Mouse (Mus musculus) intestine, embryonic 15.5 days (tissue): ENCODE measurements around the gene Nat10. TPM values are rescaled to one million over a fixed set of nuclear protein-coding genes. Genes with fewer than 3 reads are reported as not detected.

ENCODE experiments used
- ATAC-seq: fragments of 200-750 bp; cut with Nextera tagmentation; 2 replicates; pipeline ENCODE4 v1.8.0; 2017; ENCODE audit warnings: moderate TSS enrichment, moderate library complexity
- H3K27ac ChIP-seq: fragments of 300-500 bp; sonication (generic); 2 replicates; pipeline ENCODE4 v1.5.1; 2015; ENCODE audit warnings: mild to moderate bottlenecking, inconsistent platforms
- H3K27me3 ChIP-seq: fragments of 300-500 bp; sonication (generic); replicated peaks from 2 replicates; pipeline ENCODE4 v1.6.1; 2015; ENCODE audit warnings: inconsistent platforms
- H3K36me3 ChIP-seq: fragments of 300-500 bp; sonication (generic); 2 replicates; pipeline ENCODE4 v1.6.1; 2015; ENCODE audit warnings: inconsistent platforms
- H3K4me1 ChIP-seq: fragments of 300-500 bp; sonication (generic); replicated peaks from 2 replicates; pipeline ENCODE4 v1.6.1; 2015; ENCODE audit warnings: inconsistent platforms
- H3K4me2 ChIP-seq: fragments of 300-500 bp; sonication (generic); replicated peaks from 2 replicates; pipeline ENCODE4 v1.6.1; 2015; ENCODE audit warnings: mild to moderate bottlenecking, inconsistent platforms
- H3K4me3 ChIP-seq: fragments of 300-500 bp; sonication (generic); replicated peaks from 2 replicates; pipeline ENCODE4 v1.5.1; 2015; ENCODE audit warnings: inconsistent platforms
- H3K9ac ChIP-seq: fragments of 300-500 bp; sonication (generic); 2 replicates; pipeline ENCODE4 v1.6.1; 2015; ENCODE audit warnings: inconsistent platforms
- H3K9me3 ChIP-seq: fragments of 300-500 bp; sonication (generic); 2 replicates; pipeline ENCODE4 v1.6.1; 2016; ENCODE audit warnings: inconsistent platforms
- WGBS: fragments of 180-500 bp; shearing (Covaris S2); methylation state at CpG from one replicate; pipeline ENCODE4 v1.1.7; 2015; 5-methylcytosine and 5-hydroxymethylcytosine counted together
- polyA plus RNA-seq: library from polyadenylated mRNA; unstranded; fragments of >200 nt; fragmentation: Nextera tagmentation; extraction: Ambion mirVana; gene quantifications from 2 replicates; pipeline ENCODE4 v1.2.1, GENCODE M21; 2015

Nat10 gene
- polyA plus RNA-seq, 1 experiment from 2014 or later: 32.7 TPM

DNA sequence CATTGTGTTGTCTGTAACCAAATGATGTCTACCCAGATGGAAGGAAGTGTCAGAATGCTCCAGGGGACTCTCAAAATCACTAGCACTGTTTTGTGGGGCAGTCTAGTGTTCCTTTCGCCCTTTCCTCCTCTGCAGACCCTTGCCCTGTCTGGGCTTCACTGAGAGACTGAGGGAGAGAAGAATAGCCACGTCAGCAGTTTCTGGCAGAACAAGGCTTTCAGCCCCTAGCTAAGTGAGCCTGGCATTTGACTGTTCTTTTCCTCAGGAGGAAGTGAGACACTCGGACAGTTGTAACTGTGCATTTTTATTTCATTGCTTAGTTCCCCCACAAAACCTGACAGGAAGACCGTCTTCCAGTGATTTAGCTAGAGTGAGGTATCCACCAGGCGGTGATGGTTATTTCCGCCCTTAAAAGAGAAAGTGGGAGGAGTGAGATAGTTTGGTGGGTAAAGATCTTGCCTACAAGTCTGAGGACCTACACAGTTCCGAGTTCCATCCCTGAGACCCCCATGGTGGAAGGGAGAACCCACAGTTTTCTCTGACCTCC is 88.4 kb downstream of the Nat10 start:
- Histone ChIP-seq H3K27ac (no peak overlapping the region), H3K36me3 (no peaks in the 10 kb centered on the region)

More for the DNA sequence above, 88.4 kb downstream of the Nat10 start:
- Histone ChIP-seq H3K9me3 (no peaks in the 10 kb centered on the region), H3K4me1 (peaks cover 14% of the 10 kb centered on the region), H3K27me3 (no peaks in the 10 kb centered on the region), H3K9ac (no peak overlapping the region), H3K4me3 (no peak overlapping the region), H3K4me2 (no peak overlapping the region)
- WGBS: 72% methylated on average over 7 of the region's 7 CpGs
- ATAC-seq: no peak

Other genes with a start within 250 kb of the Nat10 start
- 4.5 and 4.8 TPM in 2 replicates for gene Abtb2, start 195.0 kb downstream of the Nat10 start, polyA plus RNA-seq
- 246 and 291 TPM in 2 replicates for gene Caprin1, start 36.4 kb upstream of the Nat10 start, polyA plus RNA-seq
- gene Lmo2, start 196.7 kb upstream of the Nat10 start, polyA plus RNA-seq: 18.2 and 23.5 TPM in 2 replicates